Mouse (Mus musculus) adrenal gland, adult 18-20 months (tissue): ENCODE measurements at regions not wholly inside any gene's neighbourhood (a gene's known extent, or its start where the extent isn't known, plus 50 kb on each side); places are given as distances from the start of the nearest gene placed in this dataset.

Source experiments
- DNase-seq, 2 experiments: peaks; one replicate each; pipeline ENCODE4 v3.0.0; 2021 to 2022; ENCODE audit warnings: low spot score in 2 of 2

DNA sequence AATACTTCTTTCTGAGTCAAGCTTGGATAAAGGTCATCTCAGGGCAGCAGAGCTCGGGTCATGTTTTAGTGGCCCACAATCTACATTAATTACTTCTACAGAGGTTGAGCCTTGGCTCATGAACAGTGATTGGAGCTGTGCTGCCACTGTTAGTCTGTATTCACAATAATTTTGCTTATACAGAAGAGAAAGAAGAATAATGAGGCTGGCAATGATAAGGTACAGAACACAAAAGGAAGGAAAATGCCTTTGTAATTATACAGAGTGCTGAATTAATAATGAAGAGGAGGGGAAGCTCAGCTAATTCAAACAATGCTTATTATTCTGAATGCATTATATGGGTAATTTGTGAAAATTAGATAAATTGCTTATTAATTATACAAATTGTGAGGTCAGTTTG is 573.9 kb upstream of the Cblb start:
- no peak for DNase-seq

- no peak for DNase-seq
These were observed 555.3 kb upstream of the Cblb start for GRCm38 (mm10) chr16:51475690-51476089.

DNA sequence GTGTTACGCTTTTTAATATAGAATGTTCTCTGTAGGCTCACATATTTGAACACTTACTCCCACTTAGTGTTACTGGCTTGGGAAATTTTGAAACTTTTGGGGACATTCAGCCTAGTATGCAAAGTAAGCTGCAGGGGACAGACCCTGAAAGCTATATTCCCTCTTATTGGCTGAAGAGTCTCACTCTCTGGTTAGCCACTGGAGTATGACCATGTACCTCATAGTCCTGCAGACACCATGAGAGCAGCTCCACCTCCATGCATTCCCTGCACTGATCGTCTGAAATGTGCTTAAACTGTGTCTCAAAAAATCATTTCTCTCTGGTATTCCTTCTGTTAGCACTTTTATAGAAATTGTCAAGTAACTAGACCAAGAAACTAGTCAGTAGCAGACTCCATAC is 534.9 kb upstream of the Cblb start:
- no peak for DNase-seq

DNA sequence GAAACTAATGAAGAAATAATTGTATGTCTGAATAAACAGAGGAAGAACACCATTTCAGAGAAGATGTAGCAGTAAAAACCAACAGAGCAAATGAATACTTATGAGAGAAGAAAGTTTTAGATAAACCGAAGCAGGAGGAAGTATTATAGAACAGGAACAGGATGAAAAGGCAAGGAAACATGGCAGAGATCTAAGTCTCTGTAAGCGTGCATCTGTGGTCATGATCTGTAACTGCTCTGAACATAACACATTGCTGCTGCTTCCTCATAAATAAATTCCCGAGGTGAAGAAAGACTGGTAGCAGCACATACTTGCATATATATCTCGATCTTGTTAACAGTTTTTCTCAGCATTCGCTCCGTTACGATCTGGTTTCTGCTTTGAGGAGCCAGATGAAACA is 533.2 kb upstream of the Cblb start:
- no peak for DNase-seq

- DNase-seq, result no peak
These were observed 513.9 kb upstream of the Cblb start for GRCm38 (mm10) chr16:51517079-51517478.

GRCm38 (mm10) chr16:51520762-51521161 is 510.3 kb upstream of the Cblb start:
- no peak for DNase-seq

GRCm38 (mm10) chr16:51521317-51522092 is 509.5 kb upstream of the Cblb start:
- no peak for DNase-seq

DNA sequence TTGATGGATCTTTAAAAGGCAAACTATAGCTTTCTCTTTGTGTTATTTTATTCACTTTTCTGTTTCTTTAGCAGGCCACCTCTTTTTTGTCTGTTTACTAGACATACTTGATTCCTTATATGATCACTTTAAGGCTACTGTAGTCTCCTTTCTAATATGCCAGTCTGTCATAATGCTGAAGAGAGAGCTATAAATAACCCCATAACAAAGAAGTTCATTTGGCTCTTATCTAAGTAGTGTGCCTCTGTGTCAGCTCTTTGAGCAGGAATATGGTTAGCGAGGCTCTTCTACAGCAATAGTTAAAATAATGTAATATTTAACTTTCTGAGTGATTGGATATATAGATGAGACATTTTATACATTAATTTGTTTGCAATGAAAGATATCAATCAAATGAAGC is 507.0 kb upstream of the Cblb start:
- DNase-seq, result no peak

DNA sequence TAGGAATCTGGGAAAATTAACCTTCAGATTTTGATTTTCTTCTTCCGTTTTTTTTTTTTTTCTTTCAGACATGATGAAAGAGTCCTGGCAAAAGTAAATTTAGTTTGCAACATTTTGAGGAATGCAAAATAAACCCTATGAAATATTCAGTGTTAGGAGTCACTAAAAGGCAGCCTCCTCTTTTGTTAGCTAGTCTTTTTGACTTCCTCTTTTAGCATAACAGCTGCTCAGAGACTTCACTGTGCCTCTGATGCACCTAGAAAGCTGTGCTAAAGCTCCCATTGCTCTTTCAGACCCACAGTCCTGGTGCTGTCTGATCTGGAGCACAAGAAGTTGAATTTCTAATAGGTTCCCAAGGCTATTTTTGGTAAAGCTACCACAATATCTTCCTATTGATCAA is 498.5 kb upstream of the Cblb start:
- DNase-seq, result no peak

- no peak for DNase-seq
These were observed 487.3 kb upstream of the Cblb start for GRCm38 (mm10) chr16:51543769-51544168.

GRCm38 (mm10) chr16:51547032-51547431 is 484.0 kb upstream of the Cblb start:
- DNase-seq, result no peak

GRCm38 (mm10) chr16:51562866-51563658 is 468.0 kb upstream of the Cblb start:
- DNase-seq, result no peak

GRCm38 (mm10) chr16:51564064-51564463 is 467.0 kb upstream of the Cblb start:
- DNase-seq, result no peak

GRCm38 (mm10) chr16:51577915-51578593 is 453.0 kb upstream of the Cblb start:
- no peak for DNase-seq

- DNase-seq, result no peak
These were observed 450.5 kb upstream of the Cblb start for GRCm38 (mm10) chr16:51580525-51580924.

- DNase-seq, result no peak
These were observed 441.1 kb upstream of the Cblb start for GRCm38 (mm10) chr16:51589924-51590397.

GRCm38 (mm10) chr16:51617579-51617978 is 413.4 kb upstream of the Cblb start:
- no peak for DNase-seq

DNA sequence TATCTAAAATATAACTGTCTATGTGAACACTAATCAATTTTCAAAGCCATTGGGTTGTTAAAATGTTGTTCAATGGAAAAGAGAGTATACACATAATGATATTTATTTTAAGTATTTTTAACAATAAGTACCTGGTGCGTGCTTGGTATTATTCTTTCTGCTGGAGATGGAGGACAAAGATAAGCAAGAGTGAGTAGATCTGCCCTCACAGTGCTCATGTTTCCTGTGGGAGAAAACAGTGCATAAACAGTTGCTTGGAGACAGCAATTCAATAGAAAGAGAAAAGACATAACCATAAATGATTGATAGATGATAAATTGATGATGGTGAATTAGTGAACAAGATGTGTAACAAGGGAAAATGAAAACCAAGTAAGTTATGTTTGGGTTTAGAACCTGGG is 384.4 kb upstream of the Cblb start:
- no peak for DNase-seq

GRCm38 (mm10) chr16:51650100-51650499 is 380.9 kb upstream of the Cblb start:
- no peak for DNase-seq

DNA sequence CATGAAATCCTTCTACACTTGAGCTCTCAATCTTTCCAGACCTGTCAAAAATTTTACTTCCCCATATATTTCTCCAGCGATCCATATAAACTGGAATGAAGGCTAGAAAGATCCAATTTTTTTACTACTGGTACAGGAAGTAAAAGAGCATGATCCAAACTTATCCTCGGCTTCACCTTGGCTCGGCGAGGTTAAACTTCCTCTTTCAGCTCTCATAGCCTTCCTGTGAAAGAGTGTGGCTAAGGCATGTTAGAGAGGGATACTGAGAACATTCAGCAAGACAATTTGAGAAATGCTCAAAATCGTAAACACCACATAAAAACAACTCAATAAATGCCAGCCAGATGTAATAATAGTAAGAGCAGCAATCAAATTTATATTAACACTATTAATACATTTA is 380.3 kb upstream of the Cblb start:
- DNase-seq, result no peak

- DNase-seq, result no peak
These were observed 369.3 kb upstream of the Cblb start for GRCm38 (mm10) chr16:51661693-51662092.

DNA sequence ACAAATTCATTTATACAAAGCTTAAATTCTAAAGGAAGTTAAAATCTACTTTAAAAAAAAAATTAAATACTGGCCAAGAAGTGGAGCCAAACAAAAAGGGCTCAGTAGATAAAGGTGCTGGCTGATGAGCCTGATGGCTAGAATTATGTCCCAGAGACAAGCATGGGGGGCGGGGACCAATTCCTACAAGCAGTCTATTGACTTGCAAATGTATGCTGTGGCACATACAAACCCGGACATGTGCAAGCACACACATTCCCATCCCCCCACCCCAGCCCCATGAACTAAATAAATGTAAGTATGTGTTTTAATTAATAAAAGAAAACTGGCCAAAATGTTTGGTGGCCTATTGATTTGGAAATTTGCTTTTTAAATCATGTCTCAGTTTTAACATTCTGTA is 366.7 kb upstream of the Cblb start:
- DNase-seq, result no peak
